In the genomic region with DNA sequence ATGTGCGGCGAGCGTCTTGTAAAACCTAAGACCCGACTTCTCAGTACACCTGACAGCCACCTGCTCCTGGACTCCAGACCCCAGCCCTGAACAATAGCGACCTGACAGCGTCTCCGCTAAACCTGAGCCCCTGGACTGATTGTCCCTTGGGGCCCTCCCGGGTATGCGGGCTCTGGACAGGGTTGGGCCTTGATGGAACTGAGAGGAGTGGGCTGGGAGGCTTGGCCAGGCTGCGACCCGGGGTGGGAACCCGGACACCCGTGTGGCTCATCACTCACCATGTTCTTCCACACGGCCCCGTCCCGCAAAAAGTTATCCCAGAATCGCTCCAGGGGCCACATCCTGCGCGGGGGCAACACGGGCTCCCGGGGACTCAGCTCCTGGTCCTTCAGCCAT, we compare ENCODE assay signal across 8 mouse cellular contexts. TPM values are rescaled to one million over a fixed set of nuclear protein-coding genes. Genes with fewer than 3 reads are reported as not detected.
A peak's percentile ranks its signal among the peaks of the same experiment; 100 is the strongest.
DNase-seq lines count a peak whose midpoint lies in the region; ATAC-seq and TF ChIP-seq lines count a peak whose summit lies in the region.

No protein-coding gene starts in this region.

- H3K4me1 ChIP-seq in heart, embryonic 10.5 days: peaks cover 11% of the 10 kb centered on the region; the same call in 1 of the 2 replicates
- peaks cover 12% of the 10 kb centered on the region for H3K4me1 ChIP-seq in embryonic facial prominence, embryonic 15.5 days
- peaks cover 9% of the 10 kb centered on the region for H3K4me1 ChIP-seq in limb, embryonic 14.5 days (ENCODE audit: control insufficient read depth, insufficient read depth, low read length)
- peaks cover 9% of the 10 kb centered on the region for H3K4me1 ChIP-seq in stomach, embryonic 15.5 days

- no peaks in the 10 kb centered on the region for H3K27me3 ChIP-seq in heart, embryonic 10.5 days (ENCODE audit: insufficient read depth, poor library complexity, severe bottlenecking)
- H3K27me3 ChIP-seq in embryonic facial prominence, embryonic 15.5 days: no peaks in the 10 kb centered on the region
- no peaks in the 10 kb centered on the region for H3K27me3 ChIP-seq in limb, embryonic 14.5 days (ENCODE audit: control insufficient read depth, insufficient read depth, low read length)
- no peaks in the 10 kb centered on the region for H3K27me3 ChIP-seq in stomach, embryonic 15.5 days (replicated peaks)

- H3K4me3 ChIP-seq in heart, embryonic 10.5 days: peak overlapping the region; percentile 97
- H3K4me3 ChIP-seq in embryonic facial prominence, embryonic 15.5 days (replicated peaks): peak overlapping the region; percentile 95
- H3K4me3 ChIP-seq in limb, embryonic 14.5 days (replicated peaks; ENCODE audit: low read length): peak overlapping the region; percentile 98
- peak overlapping the region; percentile 87 for H3K4me3 ChIP-seq in stomach, embryonic 15.5 days (replicated peaks)

- H3K9me3 ChIP-seq in heart, embryonic 10.5 days: no peaks in the 10 kb centered on the region
- H3K9me3 ChIP-seq in embryonic facial prominence, embryonic 15.5 days (replicated peaks): no peaks in the 10 kb centered on the region
- no peaks in the 10 kb centered on the region for H3K9me3 ChIP-seq in limb, embryonic 14.5 days (ENCODE audit: control insufficient read depth, low read length)
- no peaks in the 10 kb centered on the region for H3K9me3 ChIP-seq in stomach, embryonic 15.5 days

- H3K4me2 ChIP-seq in embryonic facial prominence, embryonic 15.5 days (replicated peaks): peak overlapping the region; percentile 84
- H3K4me2 ChIP-seq in limb, embryonic 14.5 days (replicated peaks; ENCODE audit: low read depth, low read length, severe bottlenecking): peak overlapping the region; percentile 83
- peak overlapping the region; percentile 69 for H3K4me2 ChIP-seq in stomach, embryonic 15.5 days

- H3K36me3 ChIP-seq in heart, embryonic 10.5 days: peaks cover 24% of the 10 kb centered on the region
- H3K36me3 ChIP-seq in embryonic facial prominence, embryonic 15.5 days: peaks cover 19% of the 10 kb centered on the region
- H3K36me3 ChIP-seq in limb, embryonic 14.5 days (ENCODE audit: control insufficient read depth, insufficient read depth, low read length): peaks cover 10% of the 10 kb centered on the region
- no peaks in the 10 kb centered on the region for H3K36me3 ChIP-seq in stomach, embryonic 15.5 days

- WGBS in heart, embryonic 10.5 days: under 1% methylated on average over 21 of the region's 21 CpGs
- WGBS in embryonic facial prominence, embryonic 15.5 days: 0% methylated on average over 21 of the region's 21 CpGs
- WGBS in limb, embryonic 14.5 days: 0% methylated on average over 21 of the region's 21 CpGs
- 1% methylated on average over 21 of the region's 21 CpGs for WGBS in stomach, embryonic 15.5 days

- peak overlapping the region; percentile 90 for H3K9ac ChIP-seq in embryonic facial prominence, embryonic 15.5 days
- H3K9ac ChIP-seq in limb, embryonic 14.5 days (ENCODE audit: low read depth, low read length, severe bottlenecking): peak overlapping the region; percentile 90
- peak overlapping the region; percentile 84 for H3K9ac ChIP-seq in stomach, embryonic 15.5 days

- peak overlapping the region; percentile 93 for H3K27ac ChIP-seq in heart, embryonic 10.5 days
- peak overlapping the region; percentile 79 for H3K27ac ChIP-seq in embryonic facial prominence, embryonic 15.5 days (replicated peaks)
- peak overlapping the region; percentile 67; the same call in 1 of the 2 replicates for H3K27ac ChIP-seq in limb, embryonic 14.5 days (replicated peaks; ENCODE audit: low read depth, low read length)
- peak overlapping the region; percentile 62 for H3K27ac ChIP-seq in stomach, embryonic 15.5 days

- intact Hi-C loops in heart, postnatal 14 days (cut with DNase I): loop anchor here (5.0 kb wide), 1 partner anchor 37 kb away; no protein-coding TSS in a partner anchor

- TF ChIP-seq POLR2A in limb, embryonic 14.5 days (IDR thresholded peaks at IDR 0.05; ENCODE audit: borderline replicate concordance, extremely low read depth, insufficient read depth, insufficient read length): no peak

- ATAC-seq in embryonic facial prominence, embryonic 15.5 days (ENCODE audit: insufficient number of reproducible peaks, low FRiP score, low TSS enrichment, low read depth): peak; percentile 58
- peak; percentile 64 for ATAC-seq in limb, embryonic 14.5 days (ENCODE audit: low FRiP score, low read depth)
- ATAC-seq in stomach, embryonic 15.5 days (ENCODE audit: insufficient read depth, low FRiP score, low read depth): peak; percentile 48

- no peak for DNase-seq in heart, embryonic 10.5 days (ENCODE audit: low spot score)
- no peak for DNase-seq in heart, postnatal 14 days
- DNase-seq in 3T3-L1 (ENCODE audit: low read depth, low spot score): peak; percentile 9
- no peak for DNase-seq in limb, embryonic 14.5 days (ENCODE audit: low spot score)
- DNase-seq in adrenal gland, adult 18-20 months (ENCODE audit: low spot score in 2 of 2): no peak
- DNase-seq in lung, postnatal 10 days: no peak

RNA-seq across cellular contexts. Expression of gene Ndufb6, which starts 0.3 kb away (rescaled TPM):
- polyA plus RNA-seq in heart, embryonic 10.5 days (2016; fragmentation: Nextera tagmentation; extraction: Ambion mirVana): 439 and 487 TPM in 2 replicates
- 100 to 1,000 TPM; 448 to 463 TPM for total RNA-seq in heart, postnatal 14 days (2021)
- 281 and 287 TPM in 2 replicates for polyA plus RNA-seq in embryonic facial prominence, embryonic 15.5 days (2015; fragmentation: Nextera tagmentation; extraction: Ambion mirVana)
- 117 and 134 TPM in 2 replicates for polyA plus RNA-seq in limb, embryonic 14.5 days (2012; rRNA removed)
- 270 and 287 TPM in 2 replicates for polyA plus RNA-seq in limb, embryonic 14.5 days (2014; fragmentation: Nextera tagmentation; extraction: Ambion mirVana)
- polyA plus RNA-seq in stomach, embryonic 15.5 days (2015; fragmentation: Nextera tagmentation; extraction: Ambion mirVana): 324 and 340 TPM in 2 replicates
- 100 to 1,000 TPM; 232 to 407 TPM for total RNA-seq in adrenal gland, adult 18-20 months (2021)

RNA-seq across cellular contexts. Expression of gene Topors, which starts 9.2 kb away (rescaled TPM):
- polyA plus RNA-seq in heart, embryonic 10.5 days (2016; fragmentation: Nextera tagmentation; extraction: Ambion mirVana): 34.9 and 40.9 TPM in 2 replicates
- total RNA-seq in heart, postnatal 14 days (2021): 10 to 100 TPM; 12.1 to 12.3 TPM
- 40.4 and 41.2 TPM in 2 replicates for polyA plus RNA-seq in embryonic facial prominence, embryonic 15.5 days (2015; fragmentation: Nextera tagmentation; extraction: Ambion mirVana)
- 16.3 and 20.2 TPM in 2 replicates for polyA plus RNA-seq in limb, embryonic 14.5 days (2012; rRNA removed)
- 43.4 and 48.0 TPM in 2 replicates for polyA plus RNA-seq in limb, embryonic 14.5 days (2014; fragmentation: Nextera tagmentation; extraction: Ambion mirVana)
- 39.5 and 41.8 TPM in 2 replicates for polyA plus RNA-seq in stomach, embryonic 15.5 days (2015; fragmentation: Nextera tagmentation; extraction: Ambion mirVana)
- total RNA-seq in adrenal gland, adult 18-20 months (2021): 10 to 100 TPM; 22.9 to 29.4 TPM

RNA-seq across cellular contexts. Expression of gene Smim27, which starts 9.5 kb away (rescaled TPM):
- polyA plus RNA-seq in heart, embryonic 10.5 days (2016; fragmentation: Nextera tagmentation; extraction: Ambion mirVana): 16.3 and 23.2 TPM in 2 replicates
- total RNA-seq in heart, postnatal 14 days (2021): 10 to 100 TPM; 28.2 to 42.4 TPM
- polyA plus RNA-seq in embryonic facial prominence, embryonic 15.5 days (2015; fragmentation: Nextera tagmentation; extraction: Ambion mirVana): 35.8 and 36.6 TPM in 2 replicates
- polyA plus RNA-seq in limb, embryonic 14.5 days (2012; rRNA removed): 10.5 and 12.0 TPM in 2 replicates
- polyA plus RNA-seq in limb, embryonic 14.5 days (2014; fragmentation: Nextera tagmentation; extraction: Ambion mirVana): 36.4 and 42.7 TPM in 2 replicates
- polyA plus RNA-seq in stomach, embryonic 15.5 days (2015; fragmentation: Nextera tagmentation; extraction: Ambion mirVana): 29.1 and 53.0 TPM in 2 replicates
- total RNA-seq in adrenal gland, adult 18-20 months (2021): 10 to 100 TPM; 35.1 to 57.1 TPM

RNA-seq across cellular contexts. Expression of gene Ddx58, which starts 39.2 kb away (rescaled TPM):
- 3.8 and 4.0 TPM in 2 replicates for polyA plus RNA-seq in heart, embryonic 10.5 days (2016; fragmentation: Nextera tagmentation; extraction: Ambion mirVana)
- 1 to 10 TPM; 8.1 to 9.1 TPM for total RNA-seq in heart, postnatal 14 days (2021)
- polyA plus RNA-seq in embryonic facial prominence, embryonic 15.5 days (2015; fragmentation: Nextera tagmentation; extraction: Ambion mirVana): 8.6 and 9.5 TPM in 2 replicates
- 10.3 TPM in 2 replicates for polyA plus RNA-seq in limb, embryonic 14.5 days (2012; rRNA removed)
- polyA plus RNA-seq in limb, embryonic 14.5 days (2014; fragmentation: Nextera tagmentation; extraction: Ambion mirVana): 10.7 and 11.0 TPM in 2 replicates
- 13.2 and 13.6 TPM in 2 replicates for polyA plus RNA-seq in stomach, embryonic 15.5 days (2015; fragmentation: Nextera tagmentation; extraction: Ambion mirVana)
- 10 to 100 TPM; 18.7 to 24.7 TPM for total RNA-seq in adrenal gland, adult 18-20 months (2021)
